Mouse (Mus musculus): ENCODE measurements around the gene Sox5.

DNA sequence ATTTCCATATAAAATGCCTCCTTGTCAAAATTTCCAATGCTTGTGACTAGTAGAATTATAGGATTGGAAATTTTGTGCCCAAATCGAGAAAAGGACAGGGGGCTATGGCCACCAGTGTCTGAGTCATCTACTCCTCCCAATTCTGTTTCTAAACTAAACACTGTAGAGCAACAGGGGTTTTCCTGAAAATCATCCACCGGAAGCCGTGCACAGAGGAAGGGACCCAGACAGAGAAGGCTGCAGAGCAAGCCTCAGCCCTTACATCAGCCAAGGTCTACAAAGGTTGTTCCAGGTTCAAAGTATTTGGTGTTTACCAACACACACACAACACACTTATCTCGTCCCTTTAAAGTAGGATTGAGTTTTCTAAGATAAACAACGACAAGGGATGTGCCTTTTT, 824.7 kb downstream of the Sox5 start:
- TF ChIP-seq CTCF (IDR thresholded peaks at IDR 0.05; ENCODE audit: low read depth), result no peak
- TF ChIP-seq EP300 (IDR thresholded peaks at IDR 0.05; ENCODE audit: low read depth), result no peak

Measured in heart, postnatal 0 days (tissue).